Mouse (Mus musculus) gastrocnemius, adult 2 months (tissue): ENCODE measurements around the gene Pxn. TPM values are rescaled to one million over a fixed set of nuclear protein-coding genes. Genes with fewer than 3 reads are reported as not detected.

ENCODE experiments used
- DNase-seq: peaks from one replicate; pipeline ENCODE4 v3.0.0; 2022
- H3K27ac ChIP-seq: fragments of 200-600 bp; 2 replicates; pipeline ENCODE4 v1.8.1; 2022; ENCODE audit warnings: mild to moderate bottlenecking
- H3K4me3 ChIP-seq: fragments of 200-600 bp; 2 replicates; pipeline ENCODE4 v1.8.1; 2022; ENCODE audit warnings: mild to moderate bottlenecking, moderate library complexity
- CTCF ChIP-seq: fragments of 200-600 bp; IDR thresholded peaks from 2 replicates; pipeline ENCODE4 v1.8.1; 2022; ENCODE audit warnings: antibody characterized with exemption, mild to moderate bottlenecking, moderate library complexity
- intact Hi-C: fragments of 180-260 bp; cut with DNase I; formaldehyde crosslinking; loops from one replicate; pipeline ENCODE4 v1.15.1; 2025
- total RNA-seq, 2 experiments: library from RNA; stranded (reverse); gene quantifications; 2 replicates each; pipeline ENCODE4 v1.2.3; 2021

Gene Pxn
- total RNA-seq, 2 experiments from 2014 or later: 79.2 to 95.2 TPM

- intact Hi-C loops: loop anchor here (5.0 kb wide), 1 partner anchor 49 kb away; the partner anchor contains the start of gene Pxn
- DNase-seq: peak; percentile 71
- TF ChIP-seq CTCF: peak; percentile 95
- no peak overlapping the region for H3K4me3 ChIP-seq
- H3K27ac ChIP-seq: peak overlapping the region; percentile 25
Measured at GRCm38 (mm10) chr5:115556217-115556616, 49.7 kb downstream of the Pxn start.

- intact Hi-C loops: loop anchor here (5.0 kb wide), 1 partner anchor 51 kb away; the partner anchor contains the start of gene Pxn
- no peak overlapping the region for H3K27ac ChIP-seq
- no peak for DNase-seq
- no peak for TF ChIP-seq CTCF
- no peak overlapping the region for H3K4me3 ChIP-seq
Measured at GRCm38 (mm10) chr5:115558182-115558794, 51.8 kb downstream of the Pxn start.

GRCm38 (mm10) chr5:115559237-115560101 lies 53.0 kb downstream of the Pxn start, which contains the start of gene Rplp0:
Gene Rplp0 (plus strand): TSS chr5:115559467.
- Histone ChIP-seq H3K27ac (peak within 1 kb of the TSS; percentile 97), H3K4me3 (peak within 1 kb of the TSS; percentile 80)
- peak; percentile 100 for TF ChIP-seq CTCF
- intact Hi-C loops: loop anchor here (5.0 kb wide), 1 partner anchor 52 kb away; the partner anchor contains the start of gene Pxn
- DNase-seq: peak; percentile 99

- no peak for TF ChIP-seq CTCF
- DNase-seq: no peak
- intact Hi-C loops: no loop called here
- H3K4me3 ChIP-seq: peak overlapping the region; percentile 80
- H3K27ac ChIP-seq: peak overlapping the region; percentile 97
Measured at GRCm38 (mm10) chr5:115560336-115560905, 53.9 kb downstream of the Pxn start.

GRCm38 (mm10) chr5:115563771-115564585 lies 57.5 kb downstream of the Pxn start:
- intact Hi-C loops: no loop called here
- H3K4me3 ChIP-seq: no peak overlapping the region
- no peak for DNase-seq
- H3K27ac ChIP-seq: no peak overlapping the region; the same call in 1 of the 2 replicates
- no peak for TF ChIP-seq CTCF

- intact Hi-C loops: no loop called here
- peak; percentile 90 for DNase-seq
- peak; percentile 62 for TF ChIP-seq CTCF
- Histone ChIP-seq H3K4me3 (peak within 1 kb of the TSS; percentile 84), H3K27ac (peak within 1 kb of the TSS; percentile 87)
Measured at GRCm38 (mm10) chr5:115564737-115565393, 58.4 kb downstream of the Pxn start, which contains the start of gene Gcn1l1. Gene Gcn1l1 (plus strand): TSS chr5:115565254.

GRCm38 (mm10) chr5:115565403-115565802 lies 58.9 kb downstream of the Pxn start:
- H3K4me3 ChIP-seq: peak overlapping the region; percentile 84
- no peak for DNase-seq
- intact Hi-C loops: no loop called here
- TF ChIP-seq CTCF: no peak
- peak overlapping the region; percentile 87 for H3K27ac ChIP-seq

- Histone ChIP-seq H3K27ac (no peak overlapping the region), H3K4me3 (no peak overlapping the region)
- intact Hi-C loops: no loop called here
- no peak for TF ChIP-seq CTCF
- DNase-seq: no peak
Measured at GRCm38 (mm10) chr5:115568681-115569080, 62.2 kb downstream of the Pxn start.

GRCm38 (mm10) chr5:115569308-115569707 lies 62.8 kb downstream of the Pxn start:
- intact Hi-C loops: no loop called here
- DNase-seq: no peak
- H3K4me3 ChIP-seq: no peak overlapping the region
- no peak overlapping the region; the same call in 1 of the 2 replicates for H3K27ac ChIP-seq
- no peak for TF ChIP-seq CTCF

- H3K4me3 ChIP-seq: no peak overlapping the region
- intact Hi-C loops: loop anchor here (5.0 kb wide), 1 partner anchor 43 kb away; no protein-coding TSS in a partner anchor
- no peak for TF ChIP-seq CTCF
- H3K27ac ChIP-seq: no peak overlapping the region
- DNase-seq: no peak
Measured at GRCm38 (mm10) chr5:115569721-115570120, 63.2 kb downstream of the Pxn start.

- no peak for TF ChIP-seq CTCF
- intact Hi-C loops: loop anchor here (5.0 kb wide), 1 partner anchor 41 kb away; no protein-coding TSS in a partner anchor
- Histone ChIP-seq H3K27ac (no peak overlapping the region), H3K4me3 (no peak overlapping the region)
- DNase-seq: no peak
Measured at GRCm38 (mm10) chr5:115571086-115571485, 64.6 kb downstream of the Pxn start.
